Comparison of ENCODE assay signal across 8 mouse cellular contexts in genomic region chr11:84916053-84916702, GRCm38 (mm10). TPM values are rescaled to one million over a fixed set of nuclear protein-coding genes. Genes with fewer than 3 reads are reported as not detected.
DNase-seq lines count a peak whose midpoint lies in the region; ATAC-seq and TF ChIP-seq lines count a peak whose summit lies in the region.

TSS of gene Znhit3 (minus strand) at chr11:84916366.

- peak within 1 kb of the TSS; percentile 75 for H3K4me3 ChIP-seq in cortical plate, adult 2 months (ENCODE audit: insufficient read depth, low read length)

- ATAC-seq in activated CD4-positive, CD25-positive, alpha-beta regulatory T cell, adult 4 months: peak; percentile 95
- peak; percentile 92 for ATAC-seq in megakaryocyte progenitor cell, adult 5-6 weeks (replicated peaks; ENCODE audit: poor library complexity)

- no peak within 1 kb of the TSS for H3K27ac ChIP-seq in cortical plate, adult 2 months (ENCODE audit: insufficient read depth, low read length)

- no peaks in the 10 kb centered on the region; the same call in 1 of the 2 replicates for H3K4me1 ChIP-seq in cortical plate, adult 2 months (ENCODE audit: control insufficient read depth, insufficient read depth, low read length)

- DNase-seq in gastrocnemius, postnatal 10 days: peak; percentile 67
- peak; percentile 94 for DNase-seq in induced T-regulatory cell, adult 2 months (ENCODE audit: low read depth)
- DNase-seq in left cerebral cortex, adult 9 months (ENCODE audit: low spot score in 2 of 2): peak; percentile 75 to 92
- DNase-seq in right cerebral cortex, postnatal 14 days: peak; percentile 73
- DNase-seq in urinary bladder, postnatal 36 days (ENCODE audit: low spot score in 2 of 2): peak; percentile 72 to 79

- no peak for TF ChIP-seq CTCF in cortical plate, adult 2 months (IDR thresholded peaks at IDR 0.05; ENCODE audit: extremely low read depth, insufficient read depth, low read length)

- peak; percentile 87 for TF ChIP-seq POLR2A in cortical plate, adult 2 months (IDR thresholded peaks at IDR 0.05; ENCODE audit: extremely low read depth, insufficient read depth, low read length)

RNA-seq across cellular contexts. Expression of gene Znhit3, which starts in this region (rescaled TPM):
- 10 to 100 TPM; 34.7 to 35.7 TPM for polyA plus RNA-seq in activated CD4-positive, CD25-positive, alpha-beta regulatory T cell, adult 4 months (2017; shearing (Covaris generic))
- polyA plus RNA-seq in cortical plate, adult 2 months (2012; rRNA removed): 47.6 and 53.4 TPM in 2 replicates
- 10 to 100 TPM in 1 of 2 experiments, 1 to 10 TPM in 1; 9.3 to 12.4 TPM for total RNA-seq in gastrocnemius, postnatal 10 days (2021)
- total RNA-seq in megakaryocyte progenitor cell, adult 5-6 weeks (2015): 43.9 and 48.9 TPM in 2 replicates
- 27.1 and 32.3 TPM in 2 replicates for total RNA-seq in megakaryocyte progenitor cell, adult 5-6 weeks (2017)
